Mouse (Mus musculus): ENCODE results near the gene Cerkl.

- TF ChIP-seq POLR2A (IDR thresholded peaks at IDR 0.05; ENCODE audit: insufficient read depth, low read length) (no peak), CTCF (IDR thresholded peaks at IDR 0.05; ENCODE audit: low read depth, low read length) (no peak)
Observed at GRCm38 (mm10) chr2:79352100-79352802, 104.3 kb downstream of the Cerkl start.

All from ES-Bruce4 (cell line).